Mouse (Mus musculus) v-Abl transformed pro-B cells (cell line): Measurements from ENCODE around the gene Lonrf2.

Experiments
- in situ Hi-C, 2 experiments: fragments of 400-800 bp; cut with MboI; formaldehyde crosslinking; loops; one replicate each; pipeline ENCODE4 v1.15.1; 2025; ENCODE audit not compliant: unreplicated experiment in 2 of 2

The Lonrf2 gene

GRCm38 (mm10) chr1:38778271-38778670 is 58.2 kb downstream of the Lonrf2 start:
- in situ Hi-C loops = loop anchor here (25.0 kb wide), 3 partner anchors 766 to 1516 kb away; partner anchors contain the start of genes Mitd1 (in 1 of the 2) and Mrpl30 (in 1 of the 2)

- in situ Hi-C loops = loop anchor here (25.0 kb wide), 3 partner anchors 765 to 1515 kb away; partner anchors contain the start of genes Mitd1 (in 1 of the 2) and Mrpl30 (in 1 of the 2)
Measured at GRCm38 (mm10) chr1:38777500-38777899, 59.0 kb downstream of the Lonrf2 start.

- in situ Hi-C loops = loop anchor here (25.0 kb wide), 3 partner anchors 763 to 1513 kb away; partner anchors contain the start of genes Mitd1 (in 1 of the 2) and Mrpl30 (in 1 of the 2)
Measured at GRCm38 (mm10) chr1:38775713-38776112, 60.8 kb downstream of the Lonrf2 start.

- in situ Hi-C loops = loop anchor here (5.0 to 25.0 kb wide), 4 partner anchors 183 to 518 kb away; no protein-coding TSS in a partner anchor
Measured at GRCm38 (mm10) chr1:38770676-38771075, 65.8 kb downstream of the Lonrf2 start.

- in situ Hi-C loops = loop anchor here (5.0 to 25.0 kb wide), 7 partner anchors 105 to 518 kb away; partner anchors contain the start of gene Aff3 (in 1 of the 2)
Measured at GRCm38 (mm10) chr1:38769920-38770319, 66.6 kb downstream of the Lonrf2 start.

- in situ Hi-C loops = loop anchor here (5.0 to 25.0 kb wide), 4 partner anchors 103 to 243 kb away; partner anchors contain the start of gene Aff3 (in 1 of the 2)
Measured at GRCm38 (mm10) chr1:38767812-38768211, 68.7 kb downstream of the Lonrf2 start.

- in situ Hi-C loops = loop anchor here (5.0 to 25.0 kb wide), 4 partner anchors 102 to 242 kb away; partner anchors contain the start of gene Aff3 (in 1 of the 2)
Measured at GRCm38 (mm10) chr1:38766661-38767572, 69.6 kb downstream of the Lonrf2 start.

- in situ Hi-C loops = loop anchor here (5.0 to 25.0 kb wide), 4 partner anchors 101 to 241 kb away; partner anchors contain the start of gene Aff3 (in 1 of the 2)
Measured at GRCm38 (mm10) chr1:38766254-38766653, 70.3 kb downstream of the Lonrf2 start.

GRCm38 (mm10) chr1:38763960-38764613 is 72.4 kb downstream of the Lonrf2 start:
- in situ Hi-C loops = loop anchor here (10.0 to 25.0 kb wide), 3 partner anchors 99 to 239 kb away; partner anchors contain the start of gene Aff3 (in 1 of the 2)

GRCm38 (mm10) chr1:38760424-38760823 is 76.1 kb downstream of the Lonrf2 start:
- in situ Hi-C loops = loop anchor here (10.0 to 25.0 kb wide), 3 partner anchors 96 to 236 kb away; partner anchors contain the start of gene Aff3 (in 1 of the 2)

- in situ Hi-C loops = loop anchor here in 1 of 2 experiments (25.0 kb wide), 1 partner anchor 171 kb away; no protein-coding TSS in a partner anchor
Measured at GRCm38 (mm10) chr1:38757791-38758403, 78.6 kb downstream of the Lonrf2 start.

- in situ Hi-C loops = no loop called here
Measured at GRCm38 (mm10) chr1:38743863-38744262, 92.6 kb downstream of the Lonrf2 start.
